8 mouse cellular contexts compared by ENCODE assay signal in genomic region chr8:70606780-70607602, GRCm38 (mm10). TPM values are rescaled to one million over a fixed set of nuclear protein-coding genes. Genes with fewer than 3 reads are reported as not detected.
A peak's percentile ranks its signal among the peaks of the same experiment; 100 is the strongest.
DNase-seq lines count a peak whose midpoint lies in the region; ATAC-seq and TF ChIP-seq lines count a peak whose summit lies in the region.

No protein-coding gene starts in this region.

- no peak for TF ChIP-seq CTCF in left cerebral cortex, adult 2 months (IDR thresholded peaks at IDR 0.05)

- H3K9me3 ChIP-seq in embryonic facial prominence, embryonic 11.5 days (replicated peaks; ENCODE audit: control insufficient read depth, low read length), result no peaks in the 10 kb centered on the region
- H3K9me3 ChIP-seq in intestine, embryonic 15.5 days, result no peaks in the 10 kb centered on the region
- H3K9me3 ChIP-seq in midbrain, embryonic 13.5 days, result no peaks in the 10 kb centered on the region

- peak overlapping the region; percentile 98 for H3K4me3 ChIP-seq in left cerebral cortex, adult 2 months
- H3K4me3 ChIP-seq in embryonic facial prominence, embryonic 11.5 days (ENCODE audit: low read depth, low read length), result peak overlapping the region; percentile 82
- H3K4me3 ChIP-seq in intestine, embryonic 15.5 days (replicated peaks), result peak overlapping the region; percentile 79
- peak overlapping the region; percentile 77 for H3K4me3 ChIP-seq in midbrain, embryonic 13.5 days (replicated peaks)

- WGBS in embryonic facial prominence, embryonic 11.5 days, result 58% methylated on average over 18 of the region's 18 CpGs
- WGBS in intestine, embryonic 15.5 days, result 64% methylated on average over 18 of the region's 18 CpGs
- WGBS in midbrain, embryonic 13.5 days, result 66% methylated on average over 18 of the region's 18 CpGs

- DNase-seq in left cerebral cortex, adult 2 months (ENCODE audit: extremely low spot score in 1 of 2, low spot score in 2 of 2), result no peak
- DNase-seq in left cerebral cortex, postnatal 36 days (ENCODE audit: low spot score in 2 of 2), result no peak
- no peak for DNase-seq in embryonic facial prominence, embryonic 11.5 days (ENCODE audit: low spot score)
- no peak for DNase-seq in ovary, postnatal 36 days (ENCODE audit: low spot score)
- no peak for DNase-seq in Muller cell, postnatal 12 days (ENCODE audit: inconsistent ontology term)
- DNase-seq in testis, postnatal 14 days (ENCODE audit: low spot score), result no peak

- H3K36me3 ChIP-seq in embryonic facial prominence, embryonic 11.5 days (replicated peaks; ENCODE audit: control insufficient read depth, insufficient read depth, low read depth, low read length), result peaks cover 3% of the 10 kb centered on the region
- peaks cover 5% of the 10 kb centered on the region; the same call in 1 of the 2 replicates for H3K36me3 ChIP-seq in intestine, embryonic 15.5 days
- peaks cover 16% of the 10 kb centered on the region for H3K36me3 ChIP-seq in midbrain, embryonic 13.5 days

- no peaks in the 10 kb centered on the region for H3K27me3 ChIP-seq in embryonic facial prominence, embryonic 11.5 days (ENCODE audit: control insufficient read depth, insufficient read depth, low read length)
- no peaks in the 10 kb centered on the region for H3K27me3 ChIP-seq in intestine, embryonic 15.5 days (replicated peaks)
- no peaks in the 10 kb centered on the region for H3K27me3 ChIP-seq in midbrain, embryonic 13.5 days

- H3K4me2 ChIP-seq in embryonic facial prominence, embryonic 11.5 days (ENCODE audit: low read depth, low read length), result peak overlapping the region; percentile 83
- peak overlapping the region; percentile 98 for H3K4me2 ChIP-seq in intestine, embryonic 15.5 days (replicated peaks)
- peak overlapping the region; percentile 81 for H3K4me2 ChIP-seq in midbrain, embryonic 13.5 days (replicated peaks)

- no peak for ATAC-seq in embryonic facial prominence, embryonic 11.5 days (replicated peaks; ENCODE audit: insufficient number of reproducible peaks, low FRiP score, low TSS enrichment, low read depth)
- no peak for ATAC-seq in intestine, embryonic 15.5 days
- ATAC-seq in midbrain, embryonic 13.5 days, result no peak

- H3K27ac ChIP-seq in left cerebral cortex, adult 2 months, result peak overlapping the region; percentile 97
- H3K27ac ChIP-seq in embryonic facial prominence, embryonic 11.5 days (replicated peaks; ENCODE audit: low read depth, low read length), result no peak overlapping the region
- no peak overlapping the region for H3K27ac ChIP-seq in intestine, embryonic 15.5 days
- H3K27ac ChIP-seq in midbrain, embryonic 13.5 days, result peak overlapping the region; percentile 71

- peak overlapping the region; percentile 80 for H3K9ac ChIP-seq in embryonic facial prominence, embryonic 11.5 days (replicated peaks; ENCODE audit: low read length)
- H3K9ac ChIP-seq in intestine, embryonic 15.5 days, result peak overlapping the region; percentile 89
- H3K9ac ChIP-seq in midbrain, embryonic 13.5 days (replicated peaks), result peak overlapping the region; percentile 92

- intact Hi-C loops in left cerebral cortex, adult 2 months (cut with DNase I), result no loop called here
- intact Hi-C loops in left cerebral cortex, postnatal 36 days (cut with DNase I), result no loop called here

- H3K4me1 ChIP-seq in embryonic facial prominence, embryonic 11.5 days (ENCODE audit: control insufficient read depth, insufficient read depth, low read length), result peaks cover 11% of the 10 kb centered on the region; the same call in 1 of the 2 replicates
- peaks cover 31% of the 10 kb centered on the region for H3K4me1 ChIP-seq in intestine, embryonic 15.5 days (replicated peaks)
- peaks cover 85% of the 10 kb centered on the region for H3K4me1 ChIP-seq in midbrain, embryonic 13.5 days (replicated peaks)

RNA-seq across cellular contexts. Expression of gene Ssbp4, which starts 1.7 kb away (rescaled TPM):
- total RNA-seq in left cerebral cortex, adult 2 months (2021), result 100 to 1,000 TPM; 221 to 261 TPM
- 100 to 1,000 TPM; 257 to 265 TPM for total RNA-seq in left cerebral cortex, postnatal 36 days (2021)
- 108 and 123 TPM in 2 replicates for polyA plus RNA-seq in embryonic facial prominence, embryonic 11.5 days (2014; fragmentation: Nextera tagmentation; extraction: Ambion mirVana)
- polyA plus RNA-seq in intestine, embryonic 15.5 days (2015; fragmentation: Nextera tagmentation; extraction: Ambion mirVana), result 86.9 and 91.7 TPM in 2 replicates
- polyA plus RNA-seq in midbrain, embryonic 13.5 days (2015; fragmentation: Nextera tagmentation; extraction: Ambion mirVana), result 123 and 129 TPM in 2 replicates

RNA-seq across cellular contexts. Expression of gene Lrrc25, which starts 9.0 kb away (rescaled TPM):
- under 1 TPM; 0.70 to 0.96 TPM for total RNA-seq in left cerebral cortex, adult 2 months (2021)
- total RNA-seq in left cerebral cortex, postnatal 36 days (2021), result 1 to 10 TPM in 1 of 2 experiments, under 1 TPM in 1; 0.44 to 1.2 TPM
- polyA plus RNA-seq in embryonic facial prominence, embryonic 11.5 days (2014; fragmentation: Nextera tagmentation; extraction: Ambion mirVana), result 0.32 and 0.98 TPM in 2 replicates
- 2.4 and 2.5 TPM in 2 replicates for polyA plus RNA-seq in intestine, embryonic 15.5 days (2015; fragmentation: Nextera tagmentation; extraction: Ambion mirVana)
- 1.1 and 1.2 TPM in 2 replicates for polyA plus RNA-seq in midbrain, embryonic 13.5 days (2015; fragmentation: Nextera tagmentation; extraction: Ambion mirVana)

RNA-seq across cellular contexts. Expression of gene Isyna1, which starts 12.8 kb away (rescaled TPM):
- total RNA-seq in left cerebral cortex, adult 2 months (2021), result 10 to 100 TPM; 52.9 to 55.3 TPM
- 10 to 100 TPM; 47.5 to 53.0 TPM for total RNA-seq in left cerebral cortex, postnatal 36 days (2021)
- 79.0 and 87.9 TPM in 2 replicates for polyA plus RNA-seq in embryonic facial prominence, embryonic 11.5 days (2014; fragmentation: Nextera tagmentation; extraction: Ambion mirVana)
- polyA plus RNA-seq in intestine, embryonic 15.5 days (2015; fragmentation: Nextera tagmentation; extraction: Ambion mirVana), result 123 and 130 TPM in 2 replicates
- 119 and 133 TPM in 2 replicates for polyA plus RNA-seq in midbrain, embryonic 13.5 days (2015; fragmentation: Nextera tagmentation; extraction: Ambion mirVana)

RNA-seq across cellular contexts. Expression of gene Gdf15, which starts 25.3 kb away (rescaled TPM):
- total RNA-seq in left cerebral cortex, adult 2 months (2021), result not detected
- total RNA-seq in left cerebral cortex, postnatal 36 days (2021), result not detected
- polyA plus RNA-seq in embryonic facial prominence, embryonic 11.5 days (2014; fragmentation: Nextera tagmentation; extraction: Ambion mirVana), result 0.20 TPM in 1 of 2 replicates, not detected in the other
- 2.3 and 2.9 TPM in 2 replicates for polyA plus RNA-seq in intestine, embryonic 15.5 days (2015; fragmentation: Nextera tagmentation; extraction: Ambion mirVana)
- 0.30 TPM in 1 of 2 replicates, not detected in the other for polyA plus RNA-seq in midbrain, embryonic 13.5 days (2015; fragmentation: Nextera tagmentation; extraction: Ambion mirVana)

RNA-seq across cellular contexts. Expression of gene Pgpep1, which starts 53.2 kb away (rescaled TPM):
- total RNA-seq in left cerebral cortex, adult 2 months (2021), result 10 to 100 TPM; 15.5 to 17.5 TPM
- 10 to 100 TPM; 11.6 to 17.2 TPM for total RNA-seq in left cerebral cortex, postnatal 36 days (2021)
- polyA plus RNA-seq in embryonic facial prominence, embryonic 11.5 days (2014; fragmentation: Nextera tagmentation; extraction: Ambion mirVana), result 59.8 and 71.3 TPM in 2 replicates
- 58.0 and 74.2 TPM in 2 replicates for polyA plus RNA-seq in intestine, embryonic 15.5 days (2015; fragmentation: Nextera tagmentation; extraction: Ambion mirVana)
- polyA plus RNA-seq in midbrain, embryonic 13.5 days (2015; fragmentation: Nextera tagmentation; extraction: Ambion mirVana), result 87.5 and 99.4 TPM in 2 replicates

Comparison
In these comparisons a context has a peak if more than half of its experiments do, and no peak if none do; other contexts are left out.
1. H3K27ac ChIP-seq: peak in left cerebral cortex, adult 2 months (single experiment) and midbrain, embryonic 13.5 days (single experiment); none in embryonic facial prominence, embryonic 11.5 days (single experiment) and intestine, embryonic 15.5 days (single experiment).
2. Peak in every context shown above with its lines, with median percentiles within 50 percentile points of each other: H3K4me3 ChIP-seq, H3K4me2 ChIP-seq and H3K9ac ChIP-seq.